Comparison of ENCODE assay signal across 11 mouse cellular contexts in genomic region chr11:87125562-87125961, GRCm38 (mm10). TPM values are rescaled to one million over a fixed set of nuclear protein-coding genes. Genes with fewer than 3 reads are reported as not detected.
A peak's percentile ranks its signal among the peaks of the same experiment; 100 is the strongest.
DNase-seq lines count a peak whose midpoint lies in the region; ATAC-seq and TF ChIP-seq lines count a peak whose summit lies in the region.
"Had no signal": no experiment of that assay in that cellular context is flagged by ENCODE, and none has a peak within 500 bp of the region (broad histone marks: within the 10 kb centered on the region; RNA-seq: fewer than 3 reads in every experiment).

No protein-coding gene starts in this region.

- no peak overlapping the region for H3K4me3 ChIP-seq in kidney, embryonic 16.5 days (ENCODE audit: low read length)
- H3K4me3 ChIP-seq in embryonic facial prominence, embryonic 15.5 days (replicated peaks) = peak overlapping the region; percentile 96; the same call in 1 of the 2 replicates
- H3K4me3 ChIP-seq in intestine, embryonic 14.5 days (ENCODE audit: low read depth, low read length) = no peak overlapping the region
- no peak overlapping the region for H3K4me3 ChIP-seq in midbrain, embryonic 15.5 days
- H3K4me3 ChIP-seq in thymus, adult 2 months (ENCODE audit: control insufficient read depth, insufficient read depth, low read length) = no peak overlapping the region

- H3K36me3 ChIP-seq in kidney, embryonic 16.5 days (ENCODE audit: insufficient read depth, low read length) = peaks cover 32% of the 10 kb centered on the region
- H3K36me3 ChIP-seq in embryonic facial prominence, embryonic 15.5 days = peaks cover 26% of the 10 kb centered on the region
- peaks cover 43% of the 10 kb centered on the region for H3K36me3 ChIP-seq in intestine, embryonic 14.5 days (ENCODE audit: control insufficient read depth, insufficient read depth, low read length)
- H3K36me3 ChIP-seq in midbrain, embryonic 15.5 days (replicated peaks) = peaks cover 11% of the 10 kb centered on the region; the same call in 1 of the 2 replicates
- peaks cover 22% of the 10 kb centered on the region for H3K36me3 ChIP-seq in thymus, adult 2 months (ENCODE audit: control insufficient read depth, insufficient read depth, low read length)

- ATAC-seq in kidney, embryonic 16.5 days (ENCODE audit: low FRiP score, low TSS enrichment) = no peak
- ATAC-seq in embryonic facial prominence, embryonic 15.5 days (ENCODE audit: insufficient number of reproducible peaks, low FRiP score, low TSS enrichment, low read depth) = no peak
- ATAC-seq in intestine, embryonic 14.5 days (replicated peaks; ENCODE audit: low FRiP score, low TSS enrichment, low read depth) = no peak
- no peak for ATAC-seq in midbrain, embryonic 15.5 days (replicated peaks)

- no peak for TF ChIP-seq CTCF in thymus, adult 2 months (IDR thresholded peaks at IDR 0.05; ENCODE audit: borderline replicate concordance, control insufficient read depth, extremely low read depth, insufficient read depth, low read length, poor library complexity)

- peak overlapping the region; percentile 41; the same call in 1 of the 2 replicates for H3K9ac ChIP-seq in kidney, embryonic 16.5 days (replicated peaks; ENCODE audit: low read length)
- H3K9ac ChIP-seq in embryonic facial prominence, embryonic 15.5 days = no peak overlapping the region
- H3K9ac ChIP-seq in intestine, embryonic 14.5 days (ENCODE audit: low read length) = peak overlapping the region; percentile 57; the same call in 1 of the 2 replicates
- H3K9ac ChIP-seq in midbrain, embryonic 15.5 days = peak overlapping the region; percentile 82; the same call in 1 of the 2 replicates

- peak overlapping the region; percentile 81 for H3K4me2 ChIP-seq in kidney, embryonic 16.5 days (replicated peaks; ENCODE audit: low read depth, low read length)
- H3K4me2 ChIP-seq in embryonic facial prominence, embryonic 15.5 days (replicated peaks) = peak overlapping the region; percentile 83
- H3K4me2 ChIP-seq in intestine, embryonic 14.5 days (ENCODE audit: low read length) = peak overlapping the region; percentile 61
- H3K4me2 ChIP-seq in midbrain, embryonic 15.5 days = peak overlapping the region; percentile 49; the same call in 1 of the 2 replicates

- DNase-seq in kidney, adult 18-20 months = no peak
- DNase-seq in intestine, embryonic 14.5 days (ENCODE audit: low spot score) = no peak
- DNase-seq in ovary, postnatal 36 days (ENCODE audit: low spot score) = no peak
- DNase-seq in thymus, adult 2 months = no peak
- DNase-seq in thymus, adult 18-20 months = no peak
- DNase-seq: embryo, embryonic 11 days; layer of hippocampus, postnatal 36 days had no signal

- H3K4me1 ChIP-seq in kidney, embryonic 16.5 days (ENCODE audit: insufficient read depth, low read length) = peaks cover 19% of the 10 kb centered on the region
- H3K4me1 ChIP-seq in embryonic facial prominence, embryonic 15.5 days = peaks cover 7% of the 10 kb centered on the region; the same call in 1 of the 2 replicates
- peaks cover 9% of the 10 kb centered on the region; the same call in 1 of the 2 replicates for H3K4me1 ChIP-seq in intestine, embryonic 14.5 days (replicated peaks; ENCODE audit: control insufficient read depth, insufficient read depth, low read length)
- H3K4me1 ChIP-seq in midbrain, embryonic 15.5 days = peaks cover 23% of the 10 kb centered on the region
- H3K4me1 ChIP-seq in thymus, adult 2 months (replicated peaks; ENCODE audit: control insufficient read depth, insufficient read depth, low read length) = 0 out of 2 replicates have a peak, but pooled peaks cover 2% of the 10 kb centered on the region

- H3K27ac ChIP-seq in kidney, embryonic 16.5 days (ENCODE audit: low read length) = no peak overlapping the region
- 0 out of 2 replicates have a peak overlapping the region, but pooled peaks have one; percentile 87 for H3K27ac ChIP-seq in embryonic facial prominence, embryonic 15.5 days (replicated peaks)
- H3K27ac ChIP-seq in intestine, embryonic 14.5 days (ENCODE audit: low read depth) = no peak overlapping the region; the same call in 1 of the 2 replicates
- peak overlapping the region; percentile 90; the same call in 1 of the 2 replicates for H3K27ac ChIP-seq in midbrain, embryonic 15.5 days
- no peak overlapping the region for H3K27ac ChIP-seq in thymus, adult 2 months (ENCODE audit: control insufficient read depth, insufficient read depth, low read length)

- 48% methylated on average over 4 of the region's 4 CpGs for WGBS in kidney, embryonic 16.5 days
- 47% methylated on average over 4 of the region's 4 CpGs for WGBS in embryonic facial prominence, embryonic 15.5 days
- 59% methylated on average over 4 of the region's 4 CpGs for WGBS in intestine, embryonic 14.5 days
- 44% methylated on average over 4 of the region's 4 CpGs for WGBS in midbrain, embryonic 15.5 days
- 84% methylated on average over 4 of the region's 4 CpGs for WGBS in thymus, adult 2 months

- no peaks in the 10 kb centered on the region for H3K27me3 ChIP-seq in kidney, embryonic 16.5 days (ENCODE audit: insufficient read depth, low read length)
- H3K27me3 ChIP-seq in embryonic facial prominence, embryonic 15.5 days = no peaks in the 10 kb centered on the region
- H3K27me3 ChIP-seq in intestine, embryonic 14.5 days (replicated peaks; ENCODE audit: control insufficient read depth, insufficient read depth, low read length) = no peaks in the 10 kb centered on the region
- H3K27me3 ChIP-seq in midbrain, embryonic 15.5 days (replicated peaks) = no peaks in the 10 kb centered on the region
- no peaks in the 10 kb centered on the region for H3K27me3 ChIP-seq in thymus, adult 2 months (ENCODE audit: control insufficient read depth, insufficient read depth, low read length)

- H3K9me3 ChIP-seq in kidney, embryonic 16.5 days (ENCODE audit: low read length) = no peaks in the 10 kb centered on the region
- no peaks in the 10 kb centered on the region for H3K9me3 ChIP-seq in embryonic facial prominence, embryonic 15.5 days (replicated peaks)
- H3K9me3 ChIP-seq in intestine, embryonic 14.5 days (ENCODE audit: control insufficient read depth, low read length) = no peaks in the 10 kb centered on the region
- H3K9me3 ChIP-seq in midbrain, embryonic 15.5 days = no peaks in the 10 kb centered on the region
- H3K9me3 ChIP-seq: G1E had no signal

- no peak for TF ChIP-seq POLR2A in thymus, adult 2 months (IDR thresholded peaks at IDR 0.05; ENCODE audit: control insufficient read depth, extremely low read depth, insufficient read depth, low read length, poor library complexity)

RNA-seq across cellular contexts. Expression of gene Trim37, which starts 1.3 kb away (rescaled TPM):
- polyA plus RNA-seq in kidney, embryonic 16.5 days (2015; fragmentation: Nextera tagmentation; extraction: Ambion mirVana) = 29.0 and 31.5 TPM in 2 replicates
- 25.8 and 28.5 TPM in 2 replicates for polyA plus RNA-seq in embryonic facial prominence, embryonic 15.5 days (2015; fragmentation: Nextera tagmentation; extraction: Ambion mirVana)
- polyA plus RNA-seq in intestine, embryonic 14.5 days (2014; fragmentation: Nextera tagmentation; extraction: Ambion mirVana) = 31.3 and 39.4 TPM in 2 replicates
- polyA plus RNA-seq in midbrain, embryonic 15.5 days (2015; fragmentation: Nextera tagmentation; extraction: Ambion mirVana) = 81.2 and 86.9 TPM in 2 replicates
- polyA plus RNA-seq in thymus, adult 2 months (2012; rRNA removed) = 5.2 and 5.9 TPM in 2 replicates

RNA-seq across cellular contexts. Expression of gene Ska2, which starts 16.5 kb away (rescaled TPM):
- 59.4 and 61.1 TPM in 2 replicates for polyA plus RNA-seq in kidney, embryonic 16.5 days (2015; fragmentation: Nextera tagmentation; extraction: Ambion mirVana)
- 46.5 and 48.4 TPM in 2 replicates for polyA plus RNA-seq in embryonic facial prominence, embryonic 15.5 days (2015; fragmentation: Nextera tagmentation; extraction: Ambion mirVana)
- polyA plus RNA-seq in intestine, embryonic 14.5 days (2014; fragmentation: Nextera tagmentation; extraction: Ambion mirVana) = 52.4 and 60.0 TPM in 2 replicates
- 44.4 and 46.7 TPM in 2 replicates for polyA plus RNA-seq in midbrain, embryonic 15.5 days (2015; fragmentation: Nextera tagmentation; extraction: Ambion mirVana)
- 18.9 and 21.0 TPM in 2 replicates for polyA plus RNA-seq in thymus, adult 2 months (2012; rRNA removed)

RNA-seq across cellular contexts. Expression of gene Prr11, which starts 17.1 kb away (rescaled TPM):
- polyA plus RNA-seq in kidney, embryonic 16.5 days (2015; fragmentation: Nextera tagmentation; extraction: Ambion mirVana) = 9.2 and 13.9 TPM in 2 replicates
- 7.5 and 8.8 TPM in 2 replicates for polyA plus RNA-seq in embryonic facial prominence, embryonic 15.5 days (2015; fragmentation: Nextera tagmentation; extraction: Ambion mirVana)
- polyA plus RNA-seq in intestine, embryonic 14.5 days (2014; fragmentation: Nextera tagmentation; extraction: Ambion mirVana) = 12.0 and 14.8 TPM in 2 replicates
- polyA plus RNA-seq in midbrain, embryonic 15.5 days (2015; fragmentation: Nextera tagmentation; extraction: Ambion mirVana) = 1.9 and 2.0 TPM in 2 replicates
- 5.9 and 6.9 TPM in 2 replicates for polyA plus RNA-seq in thymus, adult 2 months (2012; rRNA removed)

RNA-seq across cellular contexts. Expression of gene Smg8, which starts 39.0 kb away (rescaled TPM):
- 22.5 and 23.1 TPM in 2 replicates for polyA plus RNA-seq in kidney, embryonic 16.5 days (2015; fragmentation: Nextera tagmentation; extraction: Ambion mirVana)
- 18.5 and 19.4 TPM in 2 replicates for polyA plus RNA-seq in embryonic facial prominence, embryonic 15.5 days (2015; fragmentation: Nextera tagmentation; extraction: Ambion mirVana)
- 21.0 and 23.2 TPM in 2 replicates for polyA plus RNA-seq in intestine, embryonic 14.5 days (2014; fragmentation: Nextera tagmentation; extraction: Ambion mirVana)
- 22.2 and 22.7 TPM in 2 replicates for polyA plus RNA-seq in midbrain, embryonic 15.5 days (2015; fragmentation: Nextera tagmentation; extraction: Ambion mirVana)
- polyA plus RNA-seq in thymus, adult 2 months (2012; rRNA removed) = 13.8 and 14.1 TPM in 2 replicates

RNA-seq across cellular contexts. Expression of gene Gdpd1, which starts 51.7 kb away (rescaled TPM):
- polyA plus RNA-seq in kidney, embryonic 16.5 days (2015; fragmentation: Nextera tagmentation; extraction: Ambion mirVana) = 25.6 and 25.7 TPM in 2 replicates
- polyA plus RNA-seq in embryonic facial prominence, embryonic 15.5 days (2015; fragmentation: Nextera tagmentation; extraction: Ambion mirVana) = 22.1 and 26.8 TPM in 2 replicates
- 21.7 and 23.0 TPM in 2 replicates for polyA plus RNA-seq in intestine, embryonic 14.5 days (2014; fragmentation: Nextera tagmentation; extraction: Ambion mirVana)
- 168 and 172 TPM in 2 replicates for polyA plus RNA-seq in midbrain, embryonic 15.5 days (2015; fragmentation: Nextera tagmentation; extraction: Ambion mirVana)
- 4.6 and 6.6 TPM in 2 replicates for polyA plus RNA-seq in thymus, adult 2 months (2012; rRNA removed)

Comparison
In these comparisons a context has a peak if more than half of its experiments do, and no peak if none do; other contexts are left out.
1. H3K27ac ChIP-seq: peak in embryonic facial prominence, embryonic 15.5 days (single experiment) and midbrain, embryonic 15.5 days (single experiment); none in kidney, embryonic 16.5 days (single experiment), intestine, embryonic 14.5 days (single experiment) and thymus, adult 2 months (single experiment).
2. Peak in every context shown above with its lines, with median percentiles within 50 percentile points of each other: H3K4me2 ChIP-seq.